Mouse (Mus musculus): ENCODE results near the gene Uvrag. TPM values are rescaled to one million over a fixed set of nuclear protein-coding genes. Genes with fewer than 3 reads are reported as not detected.

Uvrag gene
- total and polyA plus RNA-seq, 3 experiments: 15.0 to 19.5 TPM; not detected in 1

DNA sequence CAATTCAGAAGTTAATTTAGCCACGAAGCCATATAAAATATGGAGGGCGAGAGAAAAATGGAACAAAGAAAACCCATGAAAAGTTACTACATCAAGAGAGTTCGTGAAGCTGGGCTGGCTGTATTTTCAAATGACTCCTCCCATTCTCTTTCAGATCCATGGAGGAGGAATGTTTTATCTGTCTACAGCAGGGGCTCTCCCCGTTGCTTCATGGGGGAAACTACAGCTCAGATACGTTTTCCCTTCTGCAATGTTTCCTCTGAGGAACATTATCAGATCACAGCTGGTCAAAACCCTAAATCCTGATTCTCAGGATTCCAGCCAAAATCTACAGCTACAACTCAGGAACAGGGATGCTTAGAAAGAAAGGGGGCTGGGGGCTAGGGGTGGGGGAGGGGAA is 246.2 kb downstream of the Uvrag start:
- Histone ChIP-seq H3K4me1 (ENCODE audit: control insufficient read depth in 1 of 2, insufficient read depth in 2 of 2, low read length in 2 of 2) (no peaks in the 10 kb centered on the region), H3K4me3 (ENCODE audit: control insufficient read depth in 1 of 2, insufficient read depth in 1 of 2, low read depth in 2 of 2, low read length in 2 of 2) (no peak overlapping the region), H3K27ac (ENCODE audit: control insufficient read depth, low read depth, low read length) (no peak overlapping the region), H3K9ac (ENCODE audit: control insufficient read depth, low read depth, low read length, poor library complexity, severe bottlenecking) (no peak overlapping the region), H3K9me3 (replicated peaks; ENCODE audit: insufficient read depth, low read length) (no peaks in the 10 kb centered on the region), H3K27me3 (ENCODE audit: control insufficient read depth in 1 of 2, insufficient read depth in 2 of 2, low read length in 2 of 2) (no peaks in the 10 kb centered on the region), H3K79me2 (ENCODE audit: control insufficient read depth, insufficient read depth, low read length, poor library complexity) (no peaks in the 10 kb centered on the region), H3K36me3 (ENCODE audit: control insufficient read depth in 1 of 2, insufficient read depth in 2 of 2, low read length in 2 of 2) (no peaks in the 10 kb centered on the region)
- no peak for DNase-seq (ENCODE audit: low read depth, low spot score)
- no peak for TF ChIP-seq GATA1 (IDR thresholded peaks at IDR 0.05; ENCODE audit: low read depth, low read length)
- no peak for TF ChIP-seq BHLHE40 (IDR thresholded peaks at IDR 0.05; ENCODE audit: borderline replicate concordance, low read depth, low read length)
- no peak for TF ChIP-seq TCF12 (IDR thresholded peaks at IDR 0.05; ENCODE audit: low read depth, low read length)
- TF ChIP-seq MAX (IDR thresholded peaks at IDR 0.05; ENCODE audit: low read length): no peak
- TF ChIP-seq ZC3H11A (IDR thresholded peaks at IDR 0.05; ENCODE audit: low read depth, low read length): no peak
- no peak for TF ChIP-seq POLR2AphosphoS2 (IDR thresholded peaks at IDR 0.05; ENCODE audit: low read length)
- no peak for TF ChIP-seq ELF1 (IDR thresholded peaks at IDR 0.05; ENCODE audit: low read depth, low read length)
- no peak for TF ChIP-seq HCFC1 (IDR thresholded peaks at IDR 0.05; ENCODE audit: low read depth, low read length)
- no peak for TF ChIP-seq POLR2AphosphoS5 (IDR thresholded peaks at IDR 0.05; ENCODE audit: borderline replicate concordance, low read depth, low read length)
- TF ChIP-seq RAD21 (IDR thresholded peaks at IDR 0.05; ENCODE audit: low read depth, low read length): no peak
- TF ChIP-seq NRF1 (IDR thresholded peaks at IDR 0.05; ENCODE audit: insufficient read depth, low read depth, low read length, poor library complexity, severe bottlenecking): no peak

DNA sequence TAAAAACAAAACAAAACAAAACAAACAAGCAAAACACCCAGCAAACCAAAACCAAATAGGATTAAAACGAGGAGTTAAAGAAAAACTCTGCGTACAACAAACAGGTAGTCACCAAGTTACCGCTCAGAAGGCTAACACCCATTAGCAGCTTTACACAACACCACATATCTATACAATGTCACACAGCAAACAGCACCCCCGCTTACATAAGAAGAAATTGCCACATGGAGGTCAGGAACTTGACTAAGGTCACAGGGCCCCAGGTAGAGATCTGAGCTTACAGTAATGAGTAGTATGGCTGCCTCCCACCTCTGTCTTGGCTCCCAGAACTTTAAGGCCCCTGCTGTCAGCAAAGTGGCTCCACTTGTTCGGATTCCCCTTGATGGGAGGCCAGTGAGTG is 246.6 kb downstream of the Uvrag start:
- no peaks in the 10 kb centered on the region for H3K27me3 ChIP-seq (ENCODE audit: control insufficient read depth in 1 of 2, insufficient read depth in 2 of 2, low read length in 2 of 2)
- H3K9me3 ChIP-seq (replicated peaks; ENCODE audit: insufficient read depth, low read length): no peaks in the 10 kb centered on the region
- TF ChIP-seq SIN3A (IDR thresholded peaks at IDR 0.05; ENCODE audit: low read length) (no peak), TCF12 (IDR thresholded peaks at IDR 0.05; ENCODE audit: low read depth, low read length) (no peak), JUND (IDR thresholded peaks at IDR 0.05; ENCODE audit: low read depth, low read length) (no peak), MYC (IDR thresholded peaks at IDR 0.05; ENCODE audit: low read depth, low read length) (no peak), BHLHE40 (IDR thresholded peaks at IDR 0.05; ENCODE audit: borderline replicate concordance, low read depth, low read length) (no peak), CHD2 (IDR thresholded peaks at IDR 0.05; ENCODE audit: low read length) (no peak)
- no peaks in the 10 kb centered on the region for H3K4me1 ChIP-seq (ENCODE audit: control insufficient read depth in 1 of 2, insufficient read depth in 2 of 2, low read length in 2 of 2)
- no peak overlapping the region for H3K9ac ChIP-seq (ENCODE audit: control insufficient read depth, low read depth, low read length, poor library complexity, severe bottlenecking)
- H3K4me3 ChIP-seq (ENCODE audit: control insufficient read depth in 1 of 2, insufficient read depth in 1 of 2, low read depth in 2 of 2, low read length in 2 of 2): no peak overlapping the region
- H3K27ac ChIP-seq (ENCODE audit: control insufficient read depth, low read depth, low read length): no peak overlapping the region
- no peaks in the 10 kb centered on the region for H3K79me2 ChIP-seq (ENCODE audit: control insufficient read depth, insufficient read depth, low read length, poor library complexity)
- no peaks in the 10 kb centered on the region for H3K36me3 ChIP-seq (ENCODE audit: control insufficient read depth in 1 of 2, insufficient read depth in 2 of 2, low read length in 2 of 2)
- DNase-seq (ENCODE audit: low read depth, low spot score): no peak

DNA sequence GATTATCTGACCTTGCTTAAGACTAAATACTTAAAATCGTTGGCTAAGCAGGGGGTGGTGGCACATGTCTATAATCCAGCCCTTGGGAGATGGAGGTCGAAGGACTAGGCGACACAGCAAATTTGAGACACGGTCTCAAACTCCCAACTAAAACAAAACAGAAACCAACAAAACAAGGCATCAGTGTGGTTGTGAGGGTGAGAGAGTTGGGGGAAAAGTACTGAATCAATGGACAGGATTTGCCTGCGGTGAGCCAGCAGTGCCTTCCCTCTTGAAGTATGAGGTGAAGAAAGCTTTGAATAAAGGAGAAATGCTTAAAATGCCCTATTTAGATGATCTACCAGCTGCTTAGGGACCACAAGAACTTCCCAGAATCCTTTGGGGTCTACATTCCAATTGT is 247.8 kb downstream of the Uvrag start:
- no peak for DNase-seq (ENCODE audit: low read depth, low spot score)
- Histone ChIP-seq H3K79me2 (ENCODE audit: control insufficient read depth, insufficient read depth, low read length, poor library complexity) (no peaks in the 10 kb centered on the region), H3K4me3 (ENCODE audit: control insufficient read depth in 1 of 2, insufficient read depth in 1 of 2, low read depth in 2 of 2, low read length in 2 of 2) (no peak overlapping the region), H3K36me3 (ENCODE audit: control insufficient read depth in 1 of 2, insufficient read depth in 2 of 2, low read length in 2 of 2) (no peaks in the 10 kb centered on the region), H3K27ac (ENCODE audit: control insufficient read depth, low read depth, low read length) (no peak overlapping the region), H3K9me3 (replicated peaks; ENCODE audit: insufficient read depth, low read length) (no peaks in the 10 kb centered on the region), H3K27me3 (ENCODE audit: control insufficient read depth in 1 of 2, insufficient read depth in 2 of 2, low read length in 2 of 2) (no peaks in the 10 kb centered on the region), H3K9ac (ENCODE audit: control insufficient read depth, low read depth, low read length, poor library complexity, severe bottlenecking) (no peak overlapping the region), H3K4me1 (ENCODE audit: control insufficient read depth in 1 of 2, insufficient read depth in 2 of 2, low read length in 2 of 2) (no peaks in the 10 kb centered on the region)
- TF ChIP-seq E2F4 (IDR thresholded peaks at IDR 0.05; ENCODE audit: borderline replicate concordance, low read depth, low read length): no peak
- TF ChIP-seq MAZ (IDR thresholded peaks at IDR 0.05; ENCODE audit: low read depth, low read length): no peak
- no peak for TF ChIP-seq NELFE (IDR thresholded peaks at IDR 0.05; ENCODE audit: low read depth, low read length)
- TF ChIP-seq RCOR1 (IDR thresholded peaks at IDR 0.05; ENCODE audit: low read depth, low read length): no peak
- no peak for TF ChIP-seq MAX (IDR thresholded peaks at IDR 0.05; ENCODE audit: low read length)
- TF ChIP-seq BHLHE40 (IDR thresholded peaks at IDR 0.05; ENCODE audit: borderline replicate concordance, low read depth, low read length): no peak
- no peak for TF ChIP-seq MAFK (IDR thresholded peaks at IDR 0.05; ENCODE audit: borderline replicate concordance, low read depth, low read length)
- TF ChIP-seq NRF1 (IDR thresholded peaks at IDR 0.05; ENCODE audit: insufficient read depth, low read depth, low read length, poor library complexity, severe bottlenecking): no peak
- no peak for TF ChIP-seq ELF1 (IDR thresholded peaks at IDR 0.05; ENCODE audit: low read depth, low read length)
- no peak for TF ChIP-seq POLR2AphosphoS2 (IDR thresholded peaks at IDR 0.05; ENCODE audit: low read length)
- TF ChIP-seq TBP (IDR thresholded peaks at IDR 0.05; ENCODE audit: low read depth, low read length): no peak
- TF ChIP-seq ZMIZ1 (IDR thresholded peaks at IDR 0.05; ENCODE audit: low read depth, low read length): no peak
- TF ChIP-seq POLR2AphosphoS5 (IDR thresholded peaks at IDR 0.05; ENCODE audit: borderline replicate concordance, low read depth, low read length): no peak
- no peak for TF ChIP-seq GATA1 (IDR thresholded peaks at IDR 0.05; ENCODE audit: low read depth, low read length)
- no peak for TF ChIP-seq ZKSCAN1 (IDR thresholded peaks at IDR 0.05; ENCODE audit: low read depth, low read length)
- TF ChIP-seq TAL1 (IDR thresholded peaks at IDR 0.05; ENCODE audit: low read length): no peak
- TF ChIP-seq CTCF (IDR thresholded peaks at IDR 0.05 in 2 of 3, conservative IDR thresholded peaks at IDR 0.05 in 1 of 3; ENCODE audit: control insufficient read depth in 1 of 3, insufficient read depth in 1 of 3, low read depth in 2 of 3, low read length in 3 of 3, poor library complexity in 1 of 3, severe bottlenecking in 1 of 3): no peak
- no peak for TF ChIP-seq GABPA (IDR thresholded peaks at IDR 0.05; ENCODE audit: low read depth, low read length)
